Mouse (Mus musculus): Measurements from ENCODE around the gene Fam76a.

The Fam76a gene

DNA sequence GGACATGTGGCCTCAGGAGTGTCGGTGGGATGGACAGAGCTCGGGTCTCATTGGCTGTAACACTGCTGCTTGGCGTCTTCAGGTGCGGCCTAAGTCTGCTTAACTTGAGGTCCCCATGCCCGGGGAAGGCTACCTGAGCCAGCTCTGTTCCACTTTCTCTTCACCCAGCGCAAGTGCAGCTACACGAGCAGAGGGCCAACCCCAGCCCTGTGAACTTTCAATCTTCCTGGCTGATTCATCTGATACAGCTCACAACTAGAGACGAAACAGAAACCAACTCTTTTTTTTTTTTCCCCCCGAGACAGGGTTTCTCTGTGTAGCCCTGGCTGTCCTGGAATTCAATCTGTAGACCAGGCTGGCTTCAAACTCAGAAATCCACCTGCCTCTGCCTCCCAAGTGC lies 24.2 kb downstream of the Fam76a start:
- in situ Hi-C loops (cut with MboI, MseI): no loop called here

DNA sequence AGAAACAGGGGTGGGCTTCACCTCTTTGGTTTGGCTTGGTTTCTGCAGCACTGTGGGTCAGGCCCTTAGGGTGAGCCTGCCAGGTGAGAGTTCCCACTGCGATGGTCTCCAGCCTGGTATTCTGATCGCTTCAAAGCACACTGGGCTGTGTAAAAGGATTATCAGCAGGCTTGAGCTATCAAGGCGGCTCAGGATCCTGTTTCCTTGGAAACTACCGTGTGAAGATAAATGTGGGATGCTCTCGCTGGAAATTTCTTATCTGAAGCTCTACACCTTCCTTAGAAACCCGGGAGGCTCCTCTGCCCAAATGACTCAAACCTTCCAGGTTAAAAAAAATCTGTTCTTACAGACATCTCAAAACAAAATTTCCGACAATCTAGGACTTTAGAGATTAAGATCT lies 28.0 kb downstream of the Fam76a start:
- in situ Hi-C loops (cut with MboI, MseI): no loop called here

DNA sequence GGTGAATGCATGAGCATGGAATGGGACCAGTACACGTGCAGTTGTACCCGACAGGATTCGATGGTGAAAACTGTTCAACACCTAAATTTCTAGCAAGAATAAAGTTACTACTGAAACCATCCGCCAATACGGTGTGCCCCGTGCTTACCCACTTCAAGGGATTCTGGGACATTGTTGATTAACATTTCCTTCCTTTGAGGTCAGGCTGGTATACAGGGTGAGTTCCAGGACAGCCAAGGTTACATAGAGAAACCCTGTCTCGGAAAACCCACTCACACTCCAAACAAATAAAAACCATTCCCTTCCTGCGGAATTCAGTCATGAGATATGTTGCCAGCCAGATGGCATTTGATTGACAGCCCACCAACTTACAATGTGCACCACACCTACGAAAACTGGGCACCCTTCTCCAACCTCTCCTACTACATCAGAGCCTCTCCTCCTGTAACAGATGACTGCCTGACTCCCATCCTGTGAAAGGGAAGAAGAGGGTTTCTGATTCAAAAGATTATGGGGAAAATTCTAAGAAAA lies 37.4 kb downstream of the Fam76a start:
- in situ Hi-C loops (cut with MboI, MseI): no loop called here

DNA sequence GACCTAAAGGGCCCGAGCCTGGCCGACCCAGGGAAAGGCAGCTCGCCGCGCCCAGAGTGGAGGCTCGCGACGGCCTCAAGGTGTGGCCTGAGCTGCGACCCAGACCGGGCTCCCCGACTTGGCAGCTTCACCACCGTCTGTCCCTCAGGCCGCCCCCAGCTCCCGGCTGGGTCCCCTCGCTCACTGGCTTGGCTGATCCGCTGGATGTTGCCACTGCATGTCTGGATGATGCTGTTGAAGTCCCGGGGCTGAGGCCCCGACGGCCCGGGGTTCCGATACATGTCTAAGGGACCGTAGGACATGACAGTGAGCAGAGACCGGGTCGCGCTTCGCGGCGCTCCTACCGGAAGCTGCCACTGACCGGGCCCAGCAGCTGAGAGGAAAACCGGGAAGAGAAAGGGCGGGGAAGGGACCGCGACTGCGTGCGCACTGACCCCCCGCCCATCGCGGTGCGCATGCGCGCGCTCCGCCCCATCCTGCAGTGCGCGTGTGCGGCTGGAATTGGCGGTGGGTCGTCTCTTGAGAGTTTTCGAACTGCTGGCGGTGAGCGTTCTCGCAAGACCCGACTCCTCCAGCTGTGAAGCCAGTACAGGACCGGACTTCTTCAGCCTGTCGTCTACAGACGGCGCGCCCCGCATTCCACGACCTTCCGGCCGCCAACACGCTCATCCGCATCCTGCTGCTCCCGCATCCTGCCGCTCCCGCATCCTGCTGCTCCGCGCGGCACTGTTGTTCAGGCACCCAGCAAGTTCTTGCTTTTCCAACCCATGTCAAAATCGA lies 38.1 kb downstream of the Fam76a start, which contains the start of gene Stx12:
Stx12 (minus strand) TSS at position 446 of the 780 bp plus-strand sequence.
- in situ Hi-C loops (cut with MboI, MseI): no loop called here

DNA sequence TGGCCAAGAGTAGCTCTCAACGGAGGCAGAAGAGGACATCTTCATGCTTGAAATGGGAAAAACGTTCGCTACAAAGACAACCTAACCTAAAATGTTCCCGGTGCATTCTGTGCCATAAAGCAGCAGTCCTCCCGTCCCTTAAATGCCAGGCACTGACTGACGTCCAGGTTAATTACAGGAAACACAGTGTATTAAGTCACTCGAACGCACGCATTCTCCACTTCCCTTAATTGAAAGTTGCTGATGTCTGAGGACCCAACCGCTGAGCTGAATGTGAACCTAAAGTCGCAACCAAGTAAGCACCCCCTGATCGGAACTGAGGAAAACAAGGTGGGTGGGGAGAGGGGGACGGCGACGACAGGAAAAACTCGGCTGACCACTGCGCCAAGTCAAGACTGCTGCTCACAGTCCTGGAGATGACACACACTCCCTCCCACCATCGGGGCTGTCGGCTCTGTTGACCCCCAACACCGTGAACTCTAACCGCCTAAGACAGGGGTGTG lies 38.7 kb downstream of the Fam76a start:
- in situ Hi-C loops (cut with MboI, MseI): no loop called here

DNA sequence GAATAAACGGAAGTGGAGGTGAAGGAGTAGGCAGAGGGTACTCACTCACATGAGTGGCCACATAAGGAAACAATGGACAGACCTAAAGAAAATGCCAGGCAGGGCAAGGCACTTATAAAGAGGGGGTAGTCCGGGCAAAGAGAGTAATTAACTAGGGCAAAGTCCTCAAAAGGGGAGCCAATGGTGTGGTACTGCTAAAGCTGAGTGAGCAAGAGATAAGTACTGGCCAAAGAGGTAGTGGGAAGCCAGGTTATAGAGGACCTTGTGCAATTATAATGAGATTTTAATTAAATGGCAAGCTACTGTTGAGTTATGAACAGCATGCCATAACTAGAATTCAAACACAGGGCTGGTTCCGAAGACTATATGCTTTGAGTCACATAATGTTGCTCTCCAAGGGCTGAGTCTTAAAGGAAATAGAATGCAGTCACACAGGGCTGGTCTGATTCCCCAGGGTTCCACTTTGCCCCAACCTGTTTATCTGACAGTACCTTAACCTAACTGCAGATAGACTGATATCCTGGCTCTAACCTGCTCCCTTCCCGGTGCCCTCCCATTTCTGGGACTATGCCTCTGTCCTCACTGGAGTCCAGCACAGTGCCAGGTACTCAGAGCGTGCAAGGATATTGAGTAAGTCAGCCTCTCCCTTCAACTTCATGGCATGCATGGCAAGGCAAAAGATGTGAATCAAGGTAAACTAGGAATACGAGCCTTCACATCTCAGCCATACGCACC lies 47.8 kb downstream of the Fam76a start:
- in situ Hi-C loops (cut with MboI, MseI): no loop called here

DNA sequence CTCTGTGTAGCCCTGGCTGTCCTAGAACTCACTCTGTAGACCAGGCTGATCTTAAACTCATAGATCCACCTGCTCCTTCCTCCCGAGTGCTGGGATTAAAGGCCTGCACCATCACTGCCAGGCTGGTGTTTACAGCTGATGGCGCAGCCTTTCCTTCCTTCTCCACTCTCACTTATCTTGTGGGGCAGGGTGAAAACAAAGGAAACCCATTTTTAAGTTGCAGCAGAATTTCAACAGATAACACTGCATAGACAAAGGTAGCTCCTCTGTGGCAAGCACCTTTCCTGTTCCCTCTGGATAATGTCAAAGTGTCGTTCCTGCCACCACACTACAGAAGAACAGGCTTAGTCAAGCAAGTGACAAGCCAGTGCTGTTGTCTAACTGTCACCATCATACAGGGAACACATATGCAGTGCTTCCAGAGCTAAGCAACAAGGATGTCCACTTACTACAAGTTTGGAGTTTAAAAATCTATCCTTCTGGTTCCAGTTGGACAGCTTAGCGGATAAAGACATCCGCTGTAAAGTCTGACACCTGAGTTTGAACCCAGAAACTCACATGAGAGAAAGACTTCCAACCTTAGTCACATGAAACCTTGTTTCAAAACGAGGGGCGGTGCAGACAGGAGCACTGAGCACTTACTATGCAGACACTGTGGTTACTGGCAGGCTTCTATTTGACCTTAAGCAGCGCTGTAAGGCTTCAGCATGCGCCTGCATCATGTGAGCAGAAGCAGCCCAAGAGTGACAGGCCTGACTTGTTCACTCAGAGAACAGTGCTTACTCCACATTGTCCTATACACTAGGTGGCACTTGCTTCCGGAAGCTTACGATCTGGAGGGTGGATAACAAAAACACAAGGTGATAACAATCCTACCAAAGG lies 48.6 kb downstream of the Fam76a start:
- in situ Hi-C loops (cut with MboI, MseI): no loop called here

DNA sequence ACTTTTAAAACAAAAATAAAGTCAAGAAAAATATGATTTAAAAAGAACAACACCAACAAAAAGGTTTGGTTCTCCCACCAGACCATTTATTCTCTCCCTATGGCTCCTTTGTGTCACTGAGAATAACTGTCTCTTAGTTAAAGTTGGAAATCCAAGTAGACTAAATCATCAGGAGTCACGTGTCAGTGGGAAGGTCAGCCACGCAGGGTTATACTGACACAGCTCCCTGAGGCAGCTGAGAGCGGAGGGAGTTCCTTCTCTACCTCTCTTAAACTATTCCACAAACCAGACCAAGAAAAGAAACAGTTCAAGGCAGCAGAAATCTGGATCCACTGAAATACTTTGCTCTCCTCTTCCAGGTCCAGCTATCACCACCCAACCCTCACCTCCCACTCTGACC lies 51.2 kb downstream of the Fam76a start:
- in situ Hi-C loops (cut with MboI, MseI): no loop called here

DNA sequence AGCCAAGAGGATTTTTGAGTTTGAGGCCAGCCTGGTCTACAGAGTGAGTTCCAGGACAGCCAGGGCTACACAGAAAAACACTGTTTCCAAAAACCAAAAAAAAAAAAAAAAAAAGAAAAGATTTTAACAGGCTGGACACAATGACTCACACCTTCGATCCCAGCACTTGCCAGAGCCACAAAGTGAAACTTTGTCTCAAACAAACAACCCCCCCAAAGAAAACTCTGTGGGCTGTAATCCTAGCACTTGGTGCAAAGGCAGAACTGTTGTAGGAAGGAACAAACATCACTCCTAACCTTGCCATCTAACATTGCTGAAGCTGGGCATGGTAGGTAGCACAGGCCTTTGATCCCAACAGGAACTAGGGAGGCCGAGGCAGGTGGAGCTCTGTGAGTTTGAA lies 57.5 kb downstream of the Fam76a start:
- in situ Hi-C loops (cut with MboI, MseI): no loop called here

DNA sequence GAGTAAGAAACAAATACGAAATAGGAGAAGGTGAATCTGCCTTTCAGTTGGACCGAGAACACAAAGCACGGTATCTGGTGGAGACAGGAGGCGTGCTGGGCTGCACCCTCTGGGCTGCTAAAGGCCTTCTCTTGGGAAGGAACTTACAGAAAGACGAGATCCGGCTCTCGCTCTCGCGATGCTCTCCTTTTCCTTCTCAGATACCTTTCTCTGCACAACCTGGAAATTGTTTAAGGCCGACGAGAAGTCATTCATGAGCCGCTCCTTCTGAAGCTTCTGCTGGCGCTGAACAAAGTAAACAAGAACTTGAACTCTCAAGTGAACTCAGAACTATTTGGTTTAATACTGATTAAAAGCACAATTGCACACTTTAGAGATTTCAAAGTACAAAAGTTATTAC lies 59.3 kb downstream of the Fam76a start:
- in situ Hi-C loops (cut with MboI, MseI): no loop called here

DNA sequence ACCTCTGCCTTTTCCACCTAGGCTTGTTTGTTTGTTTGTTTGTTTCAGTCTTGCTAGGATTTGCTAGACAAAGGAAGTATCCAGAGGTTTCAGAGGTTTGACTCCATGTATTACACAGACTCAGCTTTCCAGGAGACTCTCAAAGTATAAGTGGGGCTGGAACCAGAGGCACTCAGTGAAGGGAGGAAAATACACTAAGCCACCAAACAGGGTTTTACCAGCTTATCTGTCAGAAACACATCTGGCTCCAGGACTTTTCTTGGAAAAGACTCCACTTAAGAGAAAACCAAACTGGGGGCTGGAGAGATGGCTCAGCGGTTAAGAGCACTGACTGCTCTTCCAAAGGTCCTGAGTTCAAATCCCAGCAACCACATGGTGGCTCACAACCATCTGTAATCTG lies 61.5 kb downstream of the Fam76a start:
- in situ Hi-C loops (cut with MboI, MseI): no loop called here

All from T-helper 1 cell (primary cell).